Mouse (Mus musculus) hindbrain, embryonic 15.5 days (tissue): ENCODE results near the gene Ankrd9. TPM values are rescaled to one million over a fixed set of nuclear protein-coding genes. Genes with fewer than 3 reads are reported as not detected.

Experiments used
- ATAC-seq: fragments of 200-750 bp; cut with Nextera tagmentation; 2 replicates; pipeline ENCODE4 v1.8.0; 2017; ENCODE audit warnings: low read depth, moderate number of reproducible peaks, moderate TSS enrichment; ENCODE audit not compliant: low FRiP score
- H3K27ac ChIP-seq: fragments of 300-500 bp; sonication (generic); replicated peaks from 2 replicates; pipeline ENCODE4 v1.5.1; 2015; ENCODE audit warnings: mild to moderate bottlenecking, inconsistent platforms
- H3K27me3 ChIP-seq: fragments of 300-500 bp; sonication (generic); 2 replicates; pipeline ENCODE4 v1.6.1; 2015; ENCODE audit warnings: control low read depth, inconsistent platforms
- H3K36me3 ChIP-seq: fragments of 300-500 bp; sonication (generic); 2 replicates; pipeline ENCODE4 v1.6.1; 2015; ENCODE audit warnings: control low read depth, inconsistent platforms
- H3K4me1 ChIP-seq: fragments of 300-500 bp; sonication (generic); replicated peaks from 2 replicates; pipeline ENCODE4 v1.6.1; 2015; ENCODE audit warnings: control low read depth, inconsistent platforms
- H3K4me2 ChIP-seq: fragments of 300-500 bp; sonication (generic); 2 replicates; pipeline ENCODE4 v1.6.1; 2015; ENCODE audit warnings: moderate library complexity, mild to moderate bottlenecking, inconsistent platforms
- H3K4me3 ChIP-seq: fragments of 300-500 bp; sonication (generic); 2 replicates; pipeline ENCODE4 v1.5.1; 2015; ENCODE audit warnings: mild to moderate bottlenecking, inconsistent platforms
- H3K9ac ChIP-seq: fragments of 300-500 bp; sonication (generic); 2 replicates; pipeline ENCODE4 v1.6.1; 2015; ENCODE audit warnings: inconsistent platforms
- H3K9me3 ChIP-seq: fragments of 300-500 bp; sonication (generic); 2 replicates; pipeline ENCODE4 v1.6.1; 2016; ENCODE audit warnings: control low read depth, inconsistent platforms
- WGBS: fragments of 180-500 bp; shearing (Covaris S2); methylation state at CpG from one replicate; pipeline ENCODE4 v1.1.7; 2015; 5-methylcytosine and 5-hydroxymethylcytosine counted together
- polyA plus RNA-seq: library from polyadenylated mRNA; unstranded; fragments of >200 nt; fragmentation: Nextera tagmentation; extraction: Ambion mirVana; gene quantifications from 2 replicates; pipeline ENCODE4 v1.2.1, GENCODE M21; 2015

The Ankrd9 gene
- polyA plus RNA-seq, 1 experiment from 2014 or later: 10.5 TPM

- H3K27me3 ChIP-seq: no peaks in the 10 kb centered on the region
- ATAC-seq: no peak
- WGBS: 94% methylated on average over 7 of the region's 7 CpGs
- H3K36me3 ChIP-seq: peaks cover 22% of the 10 kb centered on the region
- H3K27ac ChIP-seq: no peak overlapping the region
- H3K4me3 ChIP-seq: no peak overlapping the region
- H3K9ac ChIP-seq: no peak overlapping the region
- H3K4me2 ChIP-seq: no peak overlapping the region
- no peaks in the 10 kb centered on the region for H3K9me3 ChIP-seq
- peaks cover 12% of the 10 kb centered on the region for H3K4me1 ChIP-seq
Observed at GRCm38 (mm10) chr12:110974295-110974694, 4.5 kb downstream of the Ankrd9 start.

GRCm38 (mm10) chr12:110973829-110974228 lies 5.0 kb downstream of the Ankrd9 start:
- no peak overlapping the region for H3K27ac ChIP-seq
- no peak overlapping the region for H3K4me2 ChIP-seq
- WGBS: 93% methylated on average over 4 of the region's 4 CpGs
- H3K27me3 ChIP-seq: no peaks in the 10 kb centered on the region
- H3K9ac ChIP-seq: no peak overlapping the region
- peaks cover 27% of the 10 kb centered on the region for H3K36me3 ChIP-seq
- H3K4me1 ChIP-seq: peaks cover 10% of the 10 kb centered on the region
- no peak for ATAC-seq
- no peak overlapping the region for H3K4me3 ChIP-seq
- no peaks in the 10 kb centered on the region for H3K9me3 ChIP-seq

- Histone ChIP-seq H3K36me3 (peaks cover 32% of the 10 kb centered on the region), H3K9me3 (no peaks in the 10 kb centered on the region), H3K9ac (no peak overlapping the region), H3K4me3 (no peak overlapping the region), H3K4me2 (no peak overlapping the region), H3K4me1 (no peaks in the 10 kb centered on the region), H3K27me3 (no peaks in the 10 kb centered on the region), H3K27ac (no peak overlapping the region)
- ATAC-seq: no peak
- 96% methylated on average over 5 of the region's 5 CpGs for WGBS
Observed at GRCm38 (mm10) chr12:110971972-110972371, 6.9 kb downstream of the Ankrd9 start.

- Histone ChIP-seq H3K9me3 (no peaks in the 10 kb centered on the region), H3K36me3 (peaks cover 34% of the 10 kb centered on the region), H3K4me1 (no peaks in the 10 kb centered on the region), H3K27ac (no peak overlapping the region), H3K9ac (no peak overlapping the region), H3K4me2 (no peak overlapping the region), H3K27me3 (no peaks in the 10 kb centered on the region), H3K4me3 (no peak overlapping the region)
- ATAC-seq: no peak
- WGBS: 91% methylated on average over 5 of the region's 5 CpGs
Observed at GRCm38 (mm10) chr12:110970408-110970807, 8.4 kb downstream of the Ankrd9 start.

- Histone ChIP-seq H3K27me3 (no peaks in the 10 kb centered on the region), H3K4me3 (no peak overlapping the region), H3K9me3 (no peaks in the 10 kb centered on the region), H3K4me1 (no peaks in the 10 kb centered on the region), H3K4me2 (no peak overlapping the region), H3K9ac (no peak overlapping the region), H3K36me3 (peaks cover 20% of the 10 kb centered on the region), H3K27ac (no peak overlapping the region)
- 94% methylated on average over 2 of the region's 2 CpGs for WGBS
- ATAC-seq: no peak
Observed at GRCm38 (mm10) chr12:110967146-110967545, 11.7 kb downstream of the Ankrd9 start.

GRCm38 (mm10) chr12:110966079-110966478 lies 12.8 kb downstream of the Ankrd9 start:
- WGBS: 80% methylated on average over 4 of the region's 4 CpGs
- H3K4me1 ChIP-seq: no peaks in the 10 kb centered on the region
- H3K4me3 ChIP-seq: no peak overlapping the region
- H3K9me3 ChIP-seq: no peaks in the 10 kb centered on the region
- no peaks in the 10 kb centered on the region for H3K27me3 ChIP-seq
- H3K27ac ChIP-seq: no peak overlapping the region
- H3K9ac ChIP-seq: no peak overlapping the region
- ATAC-seq: no peak
- H3K4me2 ChIP-seq: no peak overlapping the region
- peaks cover 20% of the 10 kb centered on the region for H3K36me3 ChIP-seq

GRCm38 (mm10) chr12:110965500-110965899 lies 13.3 kb downstream of the Ankrd9 start:
- no peaks in the 10 kb centered on the region for H3K4me1 ChIP-seq
- no peak overlapping the region for H3K27ac ChIP-seq
- no peaks in the 10 kb centered on the region for H3K9me3 ChIP-seq
- WGBS: 80% methylated on average over 3 of the region's 3 CpGs
- ATAC-seq: no peak
- no peak overlapping the region for H3K4me2 ChIP-seq
- H3K4me3 ChIP-seq: no peak overlapping the region
- peaks cover 23% of the 10 kb centered on the region for H3K36me3 ChIP-seq
- no peak overlapping the region for H3K9ac ChIP-seq
- H3K27me3 ChIP-seq: no peaks in the 10 kb centered on the region

GRCm38 (mm10) chr12:110961973-110962372 lies 16.9 kb downstream of the Ankrd9 start:
- H3K4me2 ChIP-seq: no peak overlapping the region
- no peak for ATAC-seq
- H3K9ac ChIP-seq: no peak overlapping the region
- H3K27me3 ChIP-seq: no peaks in the 10 kb centered on the region
- H3K4me3 ChIP-seq: no peak overlapping the region
- H3K27ac ChIP-seq: no peak overlapping the region
- WGBS: 80% methylated on average over 2 of the region's 2 CpGs
- H3K9me3 ChIP-seq: no peaks in the 10 kb centered on the region
- H3K4me1 ChIP-seq: no peaks in the 10 kb centered on the region
- H3K36me3 ChIP-seq: peaks cover 9% of the 10 kb centered on the region

- no peak for ATAC-seq
- H3K27me3 ChIP-seq: no peaks in the 10 kb centered on the region
- no peak overlapping the region for H3K27ac ChIP-seq
- H3K4me1 ChIP-seq: no peaks in the 10 kb centered on the region
- no peak overlapping the region for H3K9ac ChIP-seq
- no peaks in the 10 kb centered on the region for H3K9me3 ChIP-seq
- WGBS: 85% methylated on average over 4 of the region's 4 CpGs
- H3K36me3 ChIP-seq: peaks cover 18% of the 10 kb centered on the region
- H3K4me3 ChIP-seq: no peak overlapping the region
- no peak overlapping the region for H3K4me2 ChIP-seq
Observed at GRCm38 (mm10) chr12:110954351-110954991, 24.4 kb downstream of the Ankrd9 start.

- 98% methylated on average over 2 of the region's 2 CpGs for WGBS
Observed at GRCm38 (mm10) chr12:110953900-110954299, 24.9 kb downstream of the Ankrd9 start.

GRCm38 (mm10) chr12:110953443-110953842 lies 25.4 kb downstream of the Ankrd9 start:
- 87% methylated on average over 3 of the region's 3 CpGs for WGBS
- no peak for ATAC-seq
- H3K27ac ChIP-seq: no peak overlapping the region
- H3K27me3 ChIP-seq: no peaks in the 10 kb centered on the region
- H3K36me3 ChIP-seq: peaks cover 27% of the 10 kb centered on the region
- no peak overlapping the region for H3K4me3 ChIP-seq
- H3K4me2 ChIP-seq: no peak overlapping the region
- H3K4me1 ChIP-seq: no peaks in the 10 kb centered on the region
- H3K9ac ChIP-seq: no peak overlapping the region
- H3K9me3 ChIP-seq: no peaks in the 10 kb centered on the region

More at GRCm38 (mm10) chr12:110953900-110954299, 24.9 kb downstream of the Ankrd9 start:
- Histone ChIP-seq H3K36me3 (peaks cover 24% of the 10 kb centered on the region), H3K27ac (no peak overlapping the region), H3K4me3 (no peak overlapping the region), H3K4me1 (no peaks in the 10 kb centered on the region), H3K4me2 (no peak overlapping the region), H3K27me3 (no peaks in the 10 kb centered on the region), H3K9me3 (no peaks in the 10 kb centered on the region), H3K9ac (no peak overlapping the region)
- no peak for ATAC-seq

- Histone ChIP-seq H3K36me3 (peaks cover 30% of the 10 kb centered on the region), H3K27me3 (no peaks in the 10 kb centered on the region), H3K4me2 (no peak overlapping the region), H3K4me1 (no peaks in the 10 kb centered on the region), H3K9ac (no peak overlapping the region), H3K4me3 (no peak overlapping the region), H3K27ac (no peak overlapping the region), H3K9me3 (no peaks in the 10 kb centered on the region)
- 91% methylated on average over 6 of the region's 6 CpGs for WGBS
- ATAC-seq: no peak
Observed at GRCm38 (mm10) chr12:110952628-110953385, 26.0 kb downstream of the Ankrd9 start.
